Mouse (Mus musculus) midbrain, embryonic 15.5 days (tissue): ENCODE measurements around the gene Lrrc32. TPM values are rescaled to one million over a fixed set of nuclear protein-coding genes. Genes with fewer than 3 reads are reported as not detected.
A peak's percentile ranks its signal among the peaks of the same experiment; 100 is the strongest.

ENCODE experiments used
- ATAC-seq: fragments of 200-750 bp; cut with Nextera tagmentation; replicated peaks from 2 replicates; pipeline ENCODE4 v1.8.0; 2017; ENCODE audit warnings: moderate TSS enrichment
- H3K27ac ChIP-seq: fragments of 300-500 bp; sonication (generic); 2 replicates; pipeline ENCODE4 v1.5.1; 2015; ENCODE audit warnings: mild to moderate bottlenecking, inconsistent platforms
- H3K27me3 ChIP-seq: fragments of 300-500 bp; sonication (generic); replicated peaks from 2 replicates; pipeline ENCODE4 v1.6.1; 2015; ENCODE audit warnings: inconsistent platforms
- H3K36me3 ChIP-seq: fragments of 300-500 bp; sonication (generic); replicated peaks from 2 replicates; pipeline ENCODE4 v1.6.1; 2015; ENCODE audit warnings: inconsistent platforms
- H3K4me1 ChIP-seq: fragments of 300-500 bp; sonication (generic); 2 replicates; pipeline ENCODE4 v1.6.1; 2015; ENCODE audit warnings: inconsistent platforms
- H3K4me2 ChIP-seq: fragments of 300-500 bp; sonication (generic); 2 replicates; pipeline ENCODE4 v1.6.1; 2015; ENCODE audit warnings: inconsistent platforms, mild to moderate bottlenecking, moderate library complexity
- H3K4me3 ChIP-seq: fragments of 300-500 bp; sonication (generic); 2 replicates; pipeline ENCODE4 v1.5.1; 2015; ENCODE audit warnings: mild to moderate bottlenecking, inconsistent platforms
- H3K9ac ChIP-seq: fragments of 300-500 bp; sonication (generic); 2 replicates; pipeline ENCODE4 v1.6.1; 2015; ENCODE audit warnings: mild to moderate bottlenecking, inconsistent platforms
- H3K9me3 ChIP-seq: fragments of 300-500 bp; sonication (generic); 2 replicates; pipeline ENCODE4 v1.6.1; 2016; ENCODE audit warnings: inconsistent platforms
- WGBS: fragments of 180-500 bp; shearing (Covaris S2); methylation state at CpG from one replicate; pipeline ENCODE4 v1.1.7; 2015; ENCODE audit warnings: mixed read lengths; 5-methylcytosine and 5-hydroxymethylcytosine counted together
- polyA plus RNA-seq: library from polyadenylated mRNA; unstranded; fragments of >200 nt; fragmentation: Nextera tagmentation; extraction: Ambion mirVana; gene quantifications from 2 replicates; pipeline ENCODE4 v1.2.1, GENCODE M21; 2015

The Lrrc32 gene
- 5.0 and 5.5 TPM in 2 replicates for polyA plus RNA-seq

DNA sequence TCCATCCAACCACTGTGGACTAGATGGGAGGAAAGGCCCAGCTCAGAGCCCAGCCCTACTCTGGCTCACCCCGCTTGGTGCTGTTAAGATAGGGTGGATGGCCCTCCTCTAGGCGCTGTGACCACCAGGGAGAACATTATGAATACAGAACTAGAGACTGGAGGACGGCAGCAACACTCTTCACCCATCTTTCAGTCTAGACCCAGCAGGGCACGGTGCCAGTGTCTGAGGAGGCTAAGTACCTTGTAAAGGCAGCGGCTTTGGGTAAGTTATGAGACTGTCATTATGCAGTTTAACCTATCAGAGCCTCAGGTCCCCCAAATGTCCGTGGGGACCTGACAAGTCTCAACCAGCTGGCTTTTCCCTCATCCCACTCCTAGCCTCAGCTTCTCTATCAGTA is at the start of gene Lrrc32:
Lrrc32 (plus strand) TSS at position 153 of the 400 bp plus-strand sequence.
- no peaks in the 10 kb centered on the region for H3K36me3 ChIP-seq
- WGBS, result 56% methylated on average over 6 of the region's 6 CpGs
- H3K27ac ChIP-seq, result no peak within 1 kb of the TSS
- H3K4me3 ChIP-seq, result peak within 1 kb of the TSS; percentile 65
- H3K27me3 ChIP-seq, result no peaks in the 10 kb centered on the region; the same call in 1 of the 2 replicates
- ATAC-seq, result peak; percentile 31
- H3K9ac ChIP-seq, result peak within 1 kb of the TSS; percentile 52
- peaks cover 13% of the 10 kb centered on the region for H3K4me1 ChIP-seq
- H3K4me2 ChIP-seq, result peak within 1 kb of the TSS; percentile 91
- no peaks in the 10 kb centered on the region for H3K9me3 ChIP-seq

DNA sequence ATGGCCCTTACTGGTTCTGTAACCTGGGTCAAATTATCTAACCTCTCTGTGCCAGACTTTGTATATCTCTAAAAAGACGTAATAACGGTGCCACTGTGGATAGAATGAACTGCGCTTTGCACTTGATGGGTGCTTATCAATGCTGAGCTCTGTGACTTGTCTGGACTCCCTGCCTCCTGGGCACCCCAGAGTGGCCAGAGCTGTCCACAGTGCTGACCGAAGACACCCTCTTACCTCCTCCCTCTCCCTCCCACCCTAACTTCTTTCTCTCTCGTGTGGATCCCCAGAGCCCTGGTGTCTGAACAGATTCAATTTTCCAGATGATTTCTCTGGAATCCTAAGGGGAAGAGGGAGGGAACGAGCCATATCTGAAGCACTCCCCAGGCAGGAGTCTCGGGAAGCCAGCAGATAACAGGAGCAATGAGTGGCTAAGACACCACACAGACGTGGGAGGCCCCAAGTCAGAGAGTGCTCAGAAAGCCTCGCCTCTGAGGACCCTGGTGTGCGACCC is 49.1 kb upstream of the Lrrc32 start, which contains the start of gene Gucy2d:
Gucy2d (plus strand) TSS at position 461 of the 511 bp plus-strand sequence.
- WGBS, result 45% methylated on average over 10 of the region's 10 CpGs
- no peak within 1 kb of the TSS for H3K4me3 ChIP-seq
- no peak within 1 kb of the TSS for H3K4me2 ChIP-seq
- no peaks in the 10 kb centered on the region for H3K4me1 ChIP-seq
- H3K9me3 ChIP-seq, result no peaks in the 10 kb centered on the region
- no peaks in the 10 kb centered on the region for H3K27me3 ChIP-seq
- H3K27ac ChIP-seq, result no peak within 1 kb of the TSS
- no peak within 1 kb of the TSS for H3K9ac ChIP-seq
- no peak for ATAC-seq
- H3K36me3 ChIP-seq, result no peaks in the 10 kb centered on the region

DNA sequence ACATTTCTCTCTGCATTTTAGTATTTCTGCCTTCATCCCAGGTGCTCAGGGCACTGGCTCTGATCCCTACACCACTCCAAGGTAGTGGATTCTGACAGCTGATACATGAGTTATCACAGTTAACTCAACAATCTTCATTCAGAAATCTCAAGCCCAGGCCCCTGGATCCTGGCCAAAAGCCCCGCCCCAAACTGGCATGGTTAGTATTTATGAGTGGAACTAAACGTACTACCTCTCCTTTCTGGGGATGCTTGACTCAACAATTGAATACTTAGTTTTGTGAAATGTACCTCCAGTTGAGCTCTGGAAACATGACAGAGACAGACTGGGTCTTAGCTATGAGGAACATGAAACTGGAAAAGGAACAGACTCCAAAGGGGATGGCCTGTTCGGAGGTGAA is 42.2 kb upstream of the Lrrc32 start:
- no peak for ATAC-seq
- H3K36me3 ChIP-seq, result no peaks in the 10 kb centered on the region
- WGBS, result 77% methylated on average over 3 of the region's 3 CpGs

DNA sequence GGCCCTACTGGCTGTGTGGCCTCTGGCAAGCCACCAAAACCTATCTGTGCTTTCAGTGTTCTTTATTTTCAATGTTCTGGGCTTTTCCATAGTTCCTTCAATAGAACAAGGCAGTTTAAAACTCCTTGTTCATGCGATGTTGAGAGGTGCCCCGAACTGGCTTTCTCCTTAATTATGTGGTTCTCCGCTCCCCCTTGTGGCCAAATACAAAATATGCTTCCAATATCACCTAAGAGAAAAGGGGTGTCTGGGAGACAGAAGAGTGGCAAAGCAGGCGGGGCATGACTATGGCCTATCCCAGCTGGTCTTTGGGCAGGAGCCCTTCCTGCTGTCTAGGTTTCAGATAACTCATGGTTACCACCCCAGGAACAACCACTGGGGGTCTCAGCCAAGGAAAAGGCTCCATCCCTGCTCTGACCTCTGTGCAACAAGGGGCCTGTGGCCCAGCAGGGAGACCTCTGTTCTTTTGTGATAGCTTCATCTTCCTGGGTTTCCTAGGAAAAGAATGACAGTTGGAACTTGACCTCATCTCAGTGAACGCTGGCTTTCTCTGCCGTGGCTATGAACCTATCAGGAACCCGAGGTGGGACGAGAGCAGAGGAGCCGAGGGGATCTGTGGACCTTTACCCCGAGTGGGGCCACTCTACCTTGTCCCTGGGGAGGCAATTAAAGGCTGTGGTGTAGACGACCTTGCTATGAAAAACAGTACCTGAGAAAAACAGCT is 41.3 kb upstream of the Lrrc32 start:
- H3K4me2 ChIP-seq, result no peak overlapping the region
- H3K4me1 ChIP-seq, result no peaks in the 10 kb centered on the region
- 59% methylated on average over 11 of the region's 11 CpGs for WGBS
- no peaks in the 10 kb centered on the region for H3K9me3 ChIP-seq
- no peak overlapping the region for H3K4me3 ChIP-seq
- no peak for ATAC-seq
- H3K9ac ChIP-seq, result no peak overlapping the region
- H3K27me3 ChIP-seq, result no peaks in the 10 kb centered on the region
- H3K36me3 ChIP-seq, result no peaks in the 10 kb centered on the region
- no peak overlapping the region for H3K27ac ChIP-seq

More for the DNA sequence above, 42.2 kb upstream of the Lrrc32 start:
- H3K4me1 ChIP-seq, result no peaks in the 10 kb centered on the region
- H3K27ac ChIP-seq, result no peak overlapping the region
- H3K9ac ChIP-seq, result no peak overlapping the region
- H3K27me3 ChIP-seq, result no peaks in the 10 kb centered on the region
- no peak overlapping the region for H3K4me3 ChIP-seq
- no peaks in the 10 kb centered on the region for H3K9me3 ChIP-seq
- H3K4me2 ChIP-seq, result no peak overlapping the region

DNA sequence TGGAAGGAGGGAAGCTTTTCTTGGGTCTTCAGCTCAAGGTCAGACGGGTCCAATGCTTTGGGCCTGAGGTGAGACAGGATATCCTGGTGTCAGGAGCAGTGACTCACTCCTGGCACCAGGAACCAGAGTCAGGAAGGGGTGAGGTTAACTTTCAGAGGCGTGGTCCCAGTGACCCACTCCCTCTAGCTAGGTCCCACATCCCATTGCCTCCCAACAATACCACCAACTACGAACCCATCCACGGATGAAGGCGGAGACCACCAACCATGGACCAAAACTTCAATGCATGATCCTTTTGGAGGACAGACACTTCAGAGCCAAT is 40.8 kb upstream of the Lrrc32 start:
- no peak for ATAC-seq

DNA sequence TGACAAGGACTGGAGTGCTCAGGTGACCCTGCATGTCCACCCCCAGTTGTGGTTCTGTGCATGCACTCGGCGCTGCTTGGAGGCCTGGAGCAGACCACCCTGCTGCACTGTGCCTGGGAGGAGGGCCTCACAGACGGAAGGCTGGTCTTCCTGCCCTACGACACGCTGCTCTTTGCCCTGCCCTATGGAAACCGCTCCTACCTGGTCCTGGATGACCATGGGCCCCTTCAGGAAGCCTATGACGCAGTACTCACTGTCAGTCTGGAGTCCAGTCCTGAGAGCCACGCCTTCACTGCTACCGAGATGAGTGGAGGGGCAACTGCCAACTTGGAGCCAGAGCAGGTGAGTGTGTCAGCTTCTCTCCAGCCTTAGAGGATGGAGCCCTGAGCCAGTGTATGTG is 39.4 kb upstream of the Lrrc32 start:
- Histone ChIP-seq H3K4me2 (no peak overlapping the region), H3K4me1 (no peaks in the 10 kb centered on the region), H3K4me3 (no peak overlapping the region), H3K27me3 (no peaks in the 10 kb centered on the region), H3K27ac (no peak overlapping the region), H3K9ac (no peak overlapping the region), H3K9me3 (no peaks in the 10 kb centered on the region), H3K36me3 (no peaks in the 10 kb centered on the region)
- ATAC-seq, result no peak
- WGBS, result 89% methylated on average over 9 of the region's 9 CpGs

More for the DNA sequence above, 40.8 kb upstream of the Lrrc32 start:
- Histone ChIP-seq H3K4me2 (no peak overlapping the region), H3K9me3 (no peaks in the 10 kb centered on the region), H3K9ac (no peak overlapping the region), H3K4me1 (no peaks in the 10 kb centered on the region), H3K27me3 (no peaks in the 10 kb centered on the region), H3K27ac (no peak overlapping the region), H3K4me3 (no peak overlapping the region), H3K36me3 (no peaks in the 10 kb centered on the region)
- 96% methylated on average over 5 of the region's 5 CpGs for WGBS

DNA sequence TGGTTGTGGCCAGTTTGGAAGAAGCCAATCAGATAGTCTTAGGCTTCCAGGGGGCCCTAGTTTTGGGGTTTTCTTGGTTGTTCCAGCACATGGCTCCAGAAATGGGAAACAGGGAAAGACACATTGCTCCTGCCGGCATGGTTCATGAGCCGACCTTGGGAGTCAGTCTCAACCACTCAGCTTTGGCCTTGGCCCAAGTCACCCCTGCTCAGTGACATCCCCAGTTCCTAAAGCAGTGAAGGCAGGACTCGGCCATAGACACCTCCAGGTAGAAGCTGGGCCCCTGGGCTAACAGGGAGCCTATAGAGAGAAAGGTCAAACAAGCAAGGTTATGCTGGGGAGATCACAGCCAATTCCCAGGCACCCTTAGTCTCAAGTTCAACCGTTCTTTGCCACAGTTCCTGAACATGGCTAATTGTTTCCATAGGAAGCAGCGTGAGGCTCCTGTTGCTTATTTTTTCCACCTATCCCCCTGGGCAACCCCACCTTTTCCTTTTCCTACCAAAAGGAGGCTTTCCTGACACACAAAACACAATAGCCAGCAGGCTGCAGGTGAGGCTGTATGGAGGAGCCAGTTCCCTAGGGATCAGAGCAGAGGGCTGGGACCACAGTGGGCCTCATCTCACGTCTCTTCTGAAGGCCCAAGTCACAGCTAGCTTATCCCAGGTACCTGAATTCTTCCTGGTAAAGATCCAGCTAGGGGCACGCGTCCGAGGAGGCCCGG is 34.5 kb upstream of the Lrrc32 start:
- 77% methylated on average over 10 of the region's 10 CpGs for WGBS
- Histone ChIP-seq H3K27ac (no peak overlapping the region), H3K9me3 (no peaks in the 10 kb centered on the region), H3K36me3 (no peaks in the 10 kb centered on the region), H3K4me2 (no peak overlapping the region), H3K27me3 (no peaks in the 10 kb centered on the region), H3K4me1 (no peaks in the 10 kb centered on the region), H3K4me3 (no peak overlapping the region), H3K9ac (no peak overlapping the region)
- ATAC-seq, result no peak

DNA sequence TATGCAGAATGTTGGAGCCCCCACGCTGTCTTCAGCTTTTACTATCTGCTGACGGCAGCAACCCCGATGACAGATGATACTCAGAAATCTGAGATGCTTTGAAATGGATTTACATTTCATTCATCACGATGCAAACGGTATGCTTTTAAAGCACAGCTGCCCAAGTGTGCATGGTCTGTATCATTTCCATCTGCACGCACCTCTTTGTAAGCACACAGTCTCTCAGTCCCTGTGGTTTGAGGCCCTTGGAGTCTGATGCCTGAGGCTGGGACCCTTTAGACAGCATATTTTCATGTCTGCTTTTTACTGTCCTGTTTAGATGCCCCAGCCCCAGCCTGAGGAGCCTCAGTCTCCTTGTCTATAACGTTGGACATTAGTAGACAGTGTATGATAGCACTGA is 28.8 kb upstream of the Lrrc32 start:
- Histone ChIP-seq H3K4me1 (no peaks in the 10 kb centered on the region), H3K27me3 (no peaks in the 10 kb centered on the region), H3K4me3 (no peak overlapping the region), H3K9ac (no peak overlapping the region), H3K9me3 (no peaks in the 10 kb centered on the region), H3K36me3 (no peaks in the 10 kb centered on the region), H3K4me2 (no peak overlapping the region), H3K27ac (no peak overlapping the region)
- no peak for ATAC-seq
- WGBS, result 69% methylated on average over 7 of the region's 7 CpGs

DNA sequence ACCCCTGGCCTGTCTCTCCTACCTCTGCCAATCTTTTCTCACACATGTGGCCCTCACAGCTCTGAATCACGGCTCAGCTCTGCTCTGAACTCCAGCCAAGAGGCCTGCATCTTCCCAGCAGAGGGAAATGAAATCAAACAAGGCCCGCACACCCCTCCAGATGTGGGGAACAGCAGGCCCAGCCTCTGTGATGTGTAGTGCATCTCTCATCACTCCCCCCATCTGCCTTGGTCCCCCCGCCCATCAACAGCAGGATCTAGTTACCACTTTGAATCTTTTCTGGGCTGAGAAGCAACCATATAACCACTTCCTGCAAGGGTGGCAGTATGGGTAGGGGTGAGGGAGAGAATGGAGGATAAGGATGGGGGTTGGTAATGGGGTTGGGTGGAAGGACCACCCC is 20.0 kb upstream of the Lrrc32 start:
- Histone ChIP-seq H3K9ac (no peak overlapping the region), H3K27ac (no peak overlapping the region), H3K9me3 (no peaks in the 10 kb centered on the region), H3K4me2 (no peak overlapping the region), H3K4me1 (no peaks in the 10 kb centered on the region), H3K27me3 (no peaks in the 10 kb centered on the region), H3K4me3 (no peak overlapping the region), H3K36me3 (no peaks in the 10 kb centered on the region)
- WGBS, result 76% methylated on average over 3 of the region's 3 CpGs
- no peak for ATAC-seq

DNA sequence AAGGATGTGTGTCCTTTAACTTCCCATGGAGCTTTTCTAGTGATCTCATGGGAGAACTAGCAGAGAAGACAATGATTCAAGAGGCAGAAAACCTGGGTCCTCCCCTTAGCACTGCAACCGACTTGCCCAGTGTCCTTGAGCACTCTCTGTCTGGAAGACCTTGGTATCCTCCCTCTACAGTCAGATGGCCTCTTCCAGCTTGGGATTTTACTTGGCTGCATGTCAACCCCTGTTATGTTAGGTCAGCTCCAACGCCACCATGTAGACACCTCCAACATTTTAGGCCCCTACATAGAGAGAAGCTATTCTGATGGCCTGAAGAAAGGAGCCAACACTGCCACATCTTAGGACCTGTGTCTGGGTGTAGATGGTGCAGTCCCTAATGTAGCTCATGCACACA is 16.6 kb upstream of the Lrrc32 start:
- Histone ChIP-seq H3K27ac (no peak overlapping the region), H3K27me3 (no peaks in the 10 kb centered on the region)

DNA sequence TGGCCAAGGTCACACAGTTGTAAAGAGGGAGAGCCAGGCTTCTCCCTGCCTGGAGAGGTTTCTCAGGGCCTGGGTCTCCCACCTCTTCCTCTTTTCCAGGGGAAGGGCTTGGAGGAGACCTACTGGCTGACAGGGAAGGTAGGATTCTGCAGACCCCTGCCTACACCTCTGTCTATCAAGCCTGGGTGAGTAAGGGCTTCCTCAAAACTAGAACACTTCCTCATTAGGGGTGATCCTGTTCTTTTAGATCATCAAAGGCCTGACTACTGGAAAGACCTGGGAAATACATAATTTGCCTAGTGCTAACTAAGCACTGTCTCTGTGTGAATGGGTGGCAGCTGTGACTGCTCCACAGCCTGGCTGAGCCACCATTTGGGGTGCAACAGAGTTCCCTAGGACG is 14.5 kb upstream of the Lrrc32 start:
- Histone ChIP-seq H3K36me3 (no peaks in the 10 kb centered on the region), H3K9ac (no peak overlapping the region), H3K4me1 (no peaks in the 10 kb centered on the region), H3K4me3 (no peak overlapping the region), H3K27ac (no peak overlapping the region), H3K9me3 (no peaks in the 10 kb centered on the region), H3K4me2 (no peak overlapping the region), H3K27me3 (0 out of 2 replicates have a peak, but pooled peaks cover 3% of the 10 kb centered on the region)
- ATAC-seq, result no peak
- WGBS, result 87% methylated on average over 1 of the region's 1 CpGs

More for the DNA sequence above, 16.6 kb upstream of the Lrrc32 start:
- 89% methylated on average over 2 of the region's 2 CpGs for WGBS
- ATAC-seq, result no peak
- H3K36me3 ChIP-seq, result no peaks in the 10 kb centered on the region
- no peak overlapping the region for H3K9ac ChIP-seq
- no peaks in the 10 kb centered on the region for H3K4me1 ChIP-seq
- no peak overlapping the region for H3K4me2 ChIP-seq
- H3K9me3 ChIP-seq, result no peaks in the 10 kb centered on the region
- H3K4me3 ChIP-seq, result no peak overlapping the region

DNA sequence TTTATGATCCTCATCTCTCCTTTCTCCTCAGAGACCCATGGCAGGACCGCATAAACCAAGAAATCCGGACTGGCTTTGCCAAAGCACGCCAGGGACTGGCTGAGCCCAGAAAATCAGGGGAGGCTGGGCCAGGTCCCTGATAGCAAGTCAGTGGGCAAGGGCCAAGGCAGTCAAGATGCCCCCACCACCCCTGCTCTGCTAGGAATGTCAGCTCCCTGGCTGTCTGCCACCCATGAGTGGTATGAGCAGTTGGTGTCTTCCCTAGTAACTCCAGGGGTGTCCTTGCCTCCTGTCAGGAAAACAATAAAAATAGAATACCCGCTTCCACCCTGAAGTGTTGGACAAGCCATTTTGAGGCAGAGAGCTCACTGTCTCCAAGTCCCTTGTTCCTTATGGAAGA is 11.9 kb upstream of the Lrrc32 start:
- Histone ChIP-seq H3K27me3 (0 out of 2 replicates have a peak, but pooled peaks cover 4% of the 10 kb centered on the region), H3K4me3 (no peak overlapping the region), H3K4me2 (no peak overlapping the region), H3K4me1 (no peaks in the 10 kb centered on the region), H3K9me3 (no peaks in the 10 kb centered on the region), H3K27ac (no peak overlapping the region), H3K36me3 (no peaks in the 10 kb centered on the region), H3K9ac (no peak overlapping the region)
- WGBS, result 91% methylated on average over 4 of the region's 4 CpGs
- ATAC-seq, result no peak
